Mouse (Mus musculus) midbrain, postnatal 0 days (tissue): ENCODE measurements at regions not wholly inside any gene's neighbourhood (a gene's known extent, or its start where the extent isn't known, plus 50 kb on each side); places are given as distances from the start of the nearest gene placed in this dataset.
A peak's percentile ranks its signal among the peaks of the same experiment; 100 is the strongest.

Experiments
- ATAC-seq: fragments of 200-750 bp; cut with Nextera tagmentation; 2 replicates; pipeline ENCODE4 v1.8.0; 2017; ENCODE audit warnings: moderate number of reproducible peaks, mild to moderate bottlenecking, moderate TSS enrichment, moderate library complexity; ENCODE audit not compliant: low FRiP score
- DNase-seq: peaks from one replicate; pipeline ENCODE4 v3.0.0-alpha.2; 2015; ENCODE audit warnings: low spot score
- H3K27ac ChIP-seq: fragments of 300-500 bp; sonication (generic); 2 replicates; pipeline ENCODE4 v1.5.1; 2014; ENCODE audit warnings: low read depth, mild to moderate bottlenecking, low read length, mixed read lengths
- H3K27me3 ChIP-seq: fragments of 300-500 bp; sonication (generic); 2 replicates; pipeline ENCODE4 v1.6.1; 2014; ENCODE audit warnings: low read length, control low read depth, mixed read lengths; ENCODE audit not compliant: insufficient read depth
- H3K36me3 ChIP-seq: fragments of 300-500 bp; sonication (generic); 2 replicates; pipeline ENCODE4 v1.6.1; 2014; ENCODE audit warnings: low read length, control low read depth, mixed read lengths; ENCODE audit not compliant: insufficient read depth
- H3K4me1 ChIP-seq: fragments of 300-500 bp; sonication (generic); 2 replicates; pipeline ENCODE4 v1.6.1; 2014; ENCODE audit warnings: mild to moderate bottlenecking, control low read depth, antibody characterized with exemption, low read length, mixed read lengths; ENCODE audit not compliant: insufficient read depth
- H3K4me2 ChIP-seq: fragments of 300-500 bp; sonication (generic); 2 replicates; pipeline ENCODE4 v1.6.1; 2014; ENCODE audit warnings: low read depth, mild to moderate bottlenecking, low read length, mixed read lengths; ENCODE audit not compliant: poor library complexity, severe bottlenecking
- H3K4me3 ChIP-seq: fragments of 300-500 bp; sonication (generic); 2 replicates; pipeline ENCODE4 v1.5.1; 2014; ENCODE audit warnings: low read depth, mild to moderate bottlenecking, low read length, moderate library complexity
- H3K9ac ChIP-seq: fragments of 300-500 bp; sonication (generic); replicated peaks from 2 replicates; pipeline ENCODE4 v1.6.1; 2014; ENCODE audit warnings: mild to moderate bottlenecking, low read length, moderate library complexity, mixed read lengths; ENCODE audit not compliant: poor library complexity, severe bottlenecking
- H3K9me3 ChIP-seq: fragments of 300-500 bp; sonication (generic); 2 replicates; pipeline ENCODE4 v1.6.1; 2016; ENCODE audit warnings: low read length, control low read depth
- CTCF ChIP-seq: IDR thresholded peaks from 2 replicates; pipeline ENCODE4 v1.5.1; 2016; ENCODE audit warnings: antibody characterized with exemption, mild to moderate bottlenecking
- WGBS: fragments of 180-500 bp; shearing (Covaris S2); extraction: QIAGEN DNeasy Blood & Tissue Kit; methylation state at CpG from one replicate; pipeline ENCODE4 v1.1.7; 2014; 5-methylcytosine and 5-hydroxymethylcytosine counted together

DNA sequence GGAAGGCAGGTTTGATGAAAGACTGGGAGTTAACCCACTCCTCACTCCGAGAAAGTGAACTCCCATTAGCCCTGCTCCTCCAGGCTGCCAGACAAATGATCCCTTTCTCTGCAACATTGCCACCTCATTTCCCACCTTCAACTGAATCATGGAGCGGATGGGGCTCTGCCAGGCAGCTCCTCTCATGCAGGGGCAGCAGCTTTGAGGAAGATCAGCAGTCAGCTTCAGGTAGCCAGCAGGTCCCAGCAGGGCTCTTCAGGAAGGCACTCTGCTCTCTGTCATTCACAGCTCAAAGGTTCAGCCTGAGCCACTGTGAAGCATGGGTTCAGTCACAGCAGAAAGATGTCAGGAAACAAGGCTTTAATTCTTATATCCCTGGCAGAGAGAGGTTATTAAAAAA is 282.9 kb downstream of the Sv2b start:
- Histone ChIP-seq H3K4me2 (no peak overlapping the region), H3K27ac (no peak overlapping the region)

DNA sequence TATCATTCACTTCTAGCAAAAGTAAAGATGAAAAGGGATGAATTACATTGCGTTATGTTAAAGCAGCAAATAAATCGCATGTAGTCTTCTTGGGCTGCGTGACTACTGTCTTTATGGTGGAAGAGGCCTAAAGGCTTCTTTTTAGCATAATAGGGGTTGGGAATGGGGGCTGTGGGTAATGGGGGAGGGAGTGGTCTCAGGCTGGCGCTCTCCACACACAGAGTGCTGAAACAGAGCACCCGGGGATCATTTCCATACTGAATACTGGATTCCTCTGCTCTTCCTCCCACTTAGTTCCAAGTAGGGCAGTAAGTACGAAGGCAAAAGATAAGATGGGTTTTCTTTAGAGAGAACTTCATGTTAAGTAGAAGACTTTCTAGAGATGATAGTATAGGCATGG is 287.1 kb downstream of the Sv2b start:
- Histone ChIP-seq H3K4me2 (no peak overlapping the region), H3K36me3 (no peaks in the 10 kb centered on the region), H3K27me3 (no peaks in the 10 kb centered on the region), H3K27ac (no peak overlapping the region), H3K4me3 (no peak overlapping the region), H3K9ac (no peak overlapping the region), H3K9me3 (no peaks in the 10 kb centered on the region), H3K4me1 (0 out of 2 replicates have a peak, but pooled peaks cover 4% of the 10 kb centered on the region)
- no peak for DNase-seq
- no peak for ATAC-seq
- no peak for TF ChIP-seq CTCF
- WGBS, result 57% methylated on average over 6 of the region's 6 CpGs

More for the DNA sequence above, 282.9 kb downstream of the Sv2b start:
- Histone ChIP-seq H3K36me3 (no peaks in the 10 kb centered on the region), H3K9ac (no peak overlapping the region), H3K27me3 (no peaks in the 10 kb centered on the region), H3K9me3 (no peaks in the 10 kb centered on the region), H3K4me1 (0 out of 2 replicates have a peak, but pooled peaks cover 2% of the 10 kb centered on the region), H3K4me3 (no peak overlapping the region)
- peak; percentile 35 for DNase-seq
- no peak for ATAC-seq
- TF ChIP-seq CTCF, result no peak
- 22% methylated on average over 2 of the region's 2 CpGs for WGBS

GRCm38 (mm10) chr7:75018640-75019039 is 290.4 kb downstream of the Sv2b start:
- Histone ChIP-seq H3K9me3 (no peaks in the 10 kb centered on the region), H3K27me3 (no peaks in the 10 kb centered on the region), H3K4me2 (no peak overlapping the region), H3K27ac (peak overlapping the region; percentile 18; the same call in 1 of the 2 replicates), H3K4me3 (no peak overlapping the region), H3K9ac (no peak overlapping the region), H3K4me1 (0 out of 2 replicates have a peak, but pooled peaks cover 2% of the 10 kb centered on the region), H3K36me3 (no peaks in the 10 kb centered on the region)
- TF ChIP-seq CTCF, result no peak
- peak; percentile 52 for DNase-seq
- 0 out of 2 replicates have a peak, but pooled peaks have one; percentile 49 for ATAC-seq
- WGBS, result 28% methylated on average over 7 of the region's 7 CpGs

DNA sequence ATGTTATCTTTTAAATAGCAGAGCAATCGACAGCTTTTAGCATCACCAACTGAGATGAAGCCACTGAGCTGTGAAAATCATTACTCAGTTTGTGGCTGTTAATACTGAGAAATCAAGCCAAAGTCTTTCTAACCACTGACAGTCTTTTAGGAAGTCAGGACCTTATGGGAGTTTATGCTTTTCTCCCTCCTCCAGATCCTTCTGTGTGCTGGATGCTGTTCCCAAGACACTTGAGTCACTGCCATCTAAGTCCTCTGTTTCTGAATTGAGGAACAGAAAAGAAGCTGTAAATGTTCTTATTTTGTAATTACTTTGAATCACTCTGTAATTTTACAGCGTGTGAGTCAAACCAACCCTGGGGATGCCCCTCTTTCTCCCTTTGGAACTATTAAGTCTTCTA is 300.6 kb downstream of the Sv2b start:
- Histone ChIP-seq H3K4me3 (no peak overlapping the region), H3K9me3 (no peaks in the 10 kb centered on the region), H3K27me3 (no peaks in the 10 kb centered on the region), H3K36me3 (no peaks in the 10 kb centered on the region), H3K4me2 (no peak overlapping the region), H3K9ac (no peak overlapping the region), H3K27ac (no peak overlapping the region), H3K4me1 (no peaks in the 10 kb centered on the region)
- DNase-seq (no peak), ATAC-seq (no peak)
- no peak for TF ChIP-seq CTCF
- WGBS, result 76% methylated on average over 2 of the region's 2 CpGs

GRCm38 (mm10) chr7:74990198-74990597 is 318.9 kb downstream of the Sv2b start:
- no peaks in the 10 kb centered on the region for H3K4me1 ChIP-seq

GRCm38 (mm10) chr7:74979479-74979878 is 329.6 kb downstream of the Sv2b start:
- Histone ChIP-seq H3K4me2 (no peak overlapping the region), H3K27me3 (no peaks in the 10 kb centered on the region), H3K4me1 (no peaks in the 10 kb centered on the region), H3K27ac (no peak overlapping the region), H3K4me3 (no peak overlapping the region), H3K9me3 (no peaks in the 10 kb centered on the region), H3K9ac (no peak overlapping the region), H3K36me3 (no peaks in the 10 kb centered on the region)
- DNase-seq (no peak), ATAC-seq (no peak)
- WGBS, result 63% methylated on average over 2 of the region's 2 CpGs
- TF ChIP-seq CTCF, result no peak

More at GRCm38 (mm10) chr7:74990198-74990597, 318.9 kb downstream of the Sv2b start:
- Histone ChIP-seq H3K27ac (no peak overlapping the region), H3K27me3 (no peaks in the 10 kb centered on the region), H3K9me3 (no peaks in the 10 kb centered on the region), H3K36me3 (no peaks in the 10 kb centered on the region), H3K4me2 (no peak overlapping the region), H3K4me3 (no peak overlapping the region), H3K9ac (no peak overlapping the region)
- no peak for TF ChIP-seq CTCF
- ATAC-seq (no peak), DNase-seq (peak; percentile 28)
- WGBS, result 70% methylated on average over 2 of the region's 2 CpGs
